Mouse (Mus musculus): ENCODE results near the gene Togaram2.
A peak's percentile ranks its signal among the peaks of the same experiment; 100 is the strongest.
"Not testable (repeated sequence)": the region's sequence is repeated elsewhere in the genome, so short reads cannot be mapped to it uniquely, and the experiment has no call there.

The Togaram2 gene

DNA sequence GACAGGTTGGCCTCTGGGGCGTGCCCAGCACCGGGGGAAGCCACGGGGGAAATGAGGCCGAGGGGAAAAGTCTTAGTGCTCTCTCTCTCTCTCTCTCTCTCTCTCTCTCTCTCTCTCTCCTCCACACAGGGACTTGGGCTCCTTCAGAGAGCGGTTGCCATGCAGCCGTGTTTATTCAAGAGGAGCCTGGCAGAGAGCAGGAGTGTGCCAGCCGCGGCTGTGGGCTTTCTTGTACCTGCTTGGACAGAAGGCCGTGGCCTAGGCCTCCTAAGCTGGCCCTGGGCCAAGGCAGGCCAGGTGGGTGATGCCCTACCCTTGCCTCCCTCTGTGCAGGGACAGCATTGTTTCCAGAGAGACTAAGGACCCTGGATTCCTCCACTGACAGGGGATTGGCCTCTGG, at the start of gene Togaram2:
Togaram2 (plus strand) TSS at position 170 of the 400 bp plus-strand sequence.
- no peak for DNase-seq

- no peak for DNase-seq
Observed at GRCm38 (mm10) chr17:71631806-71632205, 41.3 kb upstream of the Togaram2 start.

DNA sequence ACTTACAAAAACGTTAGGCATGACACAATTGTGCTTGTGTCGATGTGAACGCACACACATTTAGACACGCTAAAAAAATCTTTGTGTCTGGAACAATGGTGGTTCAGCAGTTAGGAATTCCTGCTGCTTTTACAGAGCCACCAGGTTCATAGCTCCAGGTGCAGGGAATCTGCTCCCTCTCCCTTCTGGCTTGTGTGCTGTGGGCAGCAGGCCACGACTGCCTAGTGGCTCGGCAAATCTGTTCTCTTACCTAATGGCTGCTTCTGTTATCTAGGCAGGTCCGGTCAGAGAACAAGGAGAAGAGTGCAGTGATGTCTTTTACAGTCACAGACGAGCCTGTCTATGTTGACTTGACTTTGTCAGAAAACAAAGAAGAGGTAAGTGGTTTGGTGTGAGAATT, 39.7 kb upstream of the Togaram2 start:
- peak; percentile 38 for DNase-seq

DNA sequence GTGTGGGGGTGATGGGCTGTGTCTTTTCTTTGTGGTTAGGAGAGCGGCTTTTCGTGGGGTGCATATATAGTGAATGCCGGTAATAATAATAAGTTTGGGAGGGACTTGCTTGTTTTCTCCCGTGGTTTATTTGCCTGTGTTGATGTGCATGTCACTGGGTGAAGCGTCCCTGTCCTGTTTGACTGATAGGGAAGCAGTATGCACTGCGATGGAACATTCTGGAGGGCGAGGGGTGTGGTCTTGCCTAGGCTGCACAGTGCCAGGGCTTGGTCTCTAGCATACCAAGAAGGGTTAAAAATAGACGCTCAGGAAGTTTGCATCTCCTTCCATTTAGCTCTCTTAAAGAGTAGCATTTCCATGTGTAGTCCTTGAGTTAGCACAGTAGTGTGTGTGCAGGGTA, 36.3 kb upstream of the Togaram2 start:
- no peak for DNase-seq

DNA sequence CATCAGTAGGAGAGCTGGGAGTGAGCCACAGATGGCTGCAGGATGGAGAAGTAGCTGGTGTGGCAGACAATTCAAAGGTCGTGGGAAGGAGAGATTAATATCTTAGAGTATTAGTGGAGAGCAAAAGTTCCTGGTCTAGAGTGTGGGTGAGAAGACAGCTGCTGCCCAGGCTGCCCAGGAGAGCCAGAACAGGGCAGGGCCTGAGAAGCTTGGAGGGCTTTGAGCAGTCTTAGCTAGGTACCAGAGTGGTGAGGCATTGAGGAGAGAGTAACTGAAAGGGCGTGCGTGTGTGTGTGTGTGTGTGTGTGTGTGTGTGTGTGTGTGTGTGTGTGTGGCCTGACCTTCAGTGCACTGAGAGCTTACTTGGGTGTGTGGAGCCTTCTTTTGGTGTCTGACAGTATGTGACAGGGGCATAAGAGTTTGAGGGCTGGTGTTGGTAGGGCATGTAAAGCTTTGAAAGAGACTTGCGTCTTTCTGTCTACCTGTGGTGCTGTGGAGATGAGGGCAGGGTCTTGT, 35.3 kb upstream of the Togaram2 start:
- DNase-seq, result no peak

DNA sequence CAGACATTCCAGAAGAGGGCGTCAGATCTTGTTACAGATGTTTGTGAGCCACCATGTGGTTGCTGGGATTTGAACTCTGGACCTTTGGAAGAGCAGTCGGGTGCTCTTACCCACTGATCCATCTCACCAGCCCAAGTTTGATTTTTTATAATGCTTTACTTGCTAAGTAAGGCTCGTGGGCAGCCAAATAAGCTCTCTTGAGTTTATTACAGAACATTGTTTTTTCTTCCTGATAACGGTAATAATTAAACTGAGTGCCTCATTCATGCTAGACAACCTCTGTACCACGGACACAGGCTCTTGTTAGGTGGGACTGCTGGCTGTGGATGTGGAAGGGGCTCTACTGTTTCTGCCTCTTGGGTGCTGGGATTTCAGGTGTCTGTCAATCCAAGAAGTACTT, 34.0 kb upstream of the Togaram2 start:
- not testable (repeated sequence) for DNase-seq

DNA sequence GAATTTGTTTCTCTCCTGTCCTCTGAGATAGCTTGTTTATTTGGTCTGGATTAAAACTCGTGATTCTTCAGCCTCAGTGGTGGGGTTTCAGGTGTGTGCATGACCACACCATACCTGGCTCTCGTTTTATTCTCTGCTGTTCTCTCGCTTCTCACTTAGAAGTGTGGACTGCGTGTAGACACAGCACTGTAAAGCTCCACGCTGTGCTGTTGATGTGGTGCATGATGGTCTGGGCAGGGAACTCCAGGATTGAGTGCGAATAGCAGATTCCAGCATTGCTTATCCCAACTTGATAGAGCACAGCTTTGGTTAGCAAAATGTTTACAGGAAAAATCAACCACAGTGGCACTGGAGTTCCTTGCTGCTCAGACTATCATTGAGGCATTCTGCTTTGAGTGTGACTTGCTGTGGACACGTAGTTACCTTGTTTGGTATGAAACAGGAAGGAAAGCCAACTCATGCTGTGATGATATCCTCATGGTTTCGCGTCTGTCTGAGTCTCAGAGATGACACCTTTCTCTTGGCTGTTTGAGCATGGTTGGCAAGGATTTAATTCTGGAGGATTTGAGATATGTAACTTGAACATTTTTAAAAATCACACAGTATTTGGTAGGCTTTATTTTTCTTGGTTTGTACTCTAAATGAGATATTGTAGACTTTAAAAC, 32.5 kb upstream of the Togaram2 start:
- DNase-seq, result peak; percentile 12

GRCm38 (mm10) chr17:71642190-71642589, 30.9 kb upstream of the Togaram2 start:
- no peak for DNase-seq

GRCm38 (mm10) chr17:71650011-71650410, 23.1 kb upstream of the Togaram2 start:
- DNase-seq, result no peak

DNA sequence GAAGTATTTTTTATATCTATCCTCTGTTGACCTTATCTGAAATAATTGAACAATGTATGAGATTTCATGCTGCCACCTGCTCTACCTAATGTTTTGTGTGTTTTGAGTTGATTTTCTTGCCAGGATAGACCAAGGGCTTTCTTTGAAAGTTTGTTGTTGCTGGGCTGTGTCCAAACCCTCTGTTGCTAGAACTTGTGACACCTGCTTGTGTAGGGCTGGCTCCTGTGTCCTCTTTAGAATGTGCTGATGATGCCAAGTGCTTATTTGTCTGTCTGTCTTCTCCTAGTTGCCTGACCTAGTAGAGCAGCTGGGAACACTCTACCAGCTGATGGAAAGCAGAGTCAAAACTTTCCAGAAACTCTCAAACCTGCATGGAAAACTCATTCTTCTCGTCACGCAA, 20.6 kb upstream of the Togaram2 start:
- DNase-seq, result no peak

DNA sequence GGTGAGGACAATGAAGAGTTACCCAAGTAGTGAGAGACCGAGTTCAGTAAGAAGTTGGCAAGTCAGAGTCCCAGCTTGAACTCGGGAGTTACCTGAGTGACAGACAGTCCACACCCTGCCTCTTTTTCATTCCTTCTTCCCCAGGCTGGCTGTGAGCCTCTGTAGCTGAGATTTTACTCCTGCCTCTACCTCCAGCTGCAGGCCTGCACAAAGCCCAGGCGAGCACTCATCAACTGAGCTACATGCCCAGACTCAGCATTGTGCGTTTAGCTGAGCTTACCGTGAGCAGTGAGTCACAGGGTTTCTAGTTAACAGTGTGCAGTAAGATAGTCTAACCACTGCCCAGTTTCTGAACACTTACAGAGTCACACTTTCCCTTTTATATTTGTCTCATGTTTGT, 20.1 kb upstream of the Togaram2 start:
- DNase-seq, result no peak

DNA sequence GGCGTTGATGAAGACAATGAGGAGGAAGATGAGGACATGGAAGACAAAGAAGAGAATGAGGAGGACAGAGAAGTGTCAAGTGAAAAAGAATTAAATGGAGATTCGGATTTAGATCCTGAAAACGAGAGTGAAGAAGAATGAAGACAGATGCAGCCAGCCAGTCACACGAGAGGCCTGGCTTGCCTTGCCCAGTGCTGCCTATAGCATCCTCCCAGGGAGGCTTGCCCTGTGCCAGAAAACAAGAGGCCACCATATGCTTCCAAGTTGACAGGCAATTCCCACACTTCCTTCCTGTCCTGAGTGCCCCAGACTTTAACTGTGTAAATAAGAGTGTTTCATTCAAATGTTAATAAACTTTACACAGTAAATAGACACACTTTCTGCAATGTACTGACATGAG, 15.5 kb upstream of the Togaram2 start:
- DNase-seq, result peak; percentile 30

- no peak for DNase-seq
Observed at GRCm38 (mm10) chr17:71658666-71659065, 14.4 kb upstream of the Togaram2 start.

DNA sequence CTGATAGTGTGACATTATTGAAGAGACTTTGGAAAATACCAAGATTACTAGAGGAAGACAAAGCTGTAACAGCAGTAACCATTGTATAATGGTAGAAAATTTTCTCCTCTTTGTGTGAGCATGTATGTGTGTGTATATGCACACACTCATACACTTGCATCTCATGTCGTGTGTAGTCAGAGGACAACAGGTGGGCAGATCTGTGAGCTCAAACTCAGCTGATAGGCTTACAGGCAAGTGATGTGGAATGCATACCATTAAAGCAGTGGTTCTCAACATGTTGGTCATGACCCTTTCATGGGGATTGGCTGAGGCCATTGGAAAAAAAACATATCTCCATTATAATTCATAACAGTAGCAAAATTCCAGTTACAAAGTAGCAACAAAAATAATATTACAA, 12.7 kb upstream of the Togaram2 start:
- DNase-seq, result no peak

- DNase-seq, result peak; percentile 54
Observed at GRCm38 (mm10) chr17:71662751-71663250, 10.3 kb upstream of the Togaram2 start.

DNA sequence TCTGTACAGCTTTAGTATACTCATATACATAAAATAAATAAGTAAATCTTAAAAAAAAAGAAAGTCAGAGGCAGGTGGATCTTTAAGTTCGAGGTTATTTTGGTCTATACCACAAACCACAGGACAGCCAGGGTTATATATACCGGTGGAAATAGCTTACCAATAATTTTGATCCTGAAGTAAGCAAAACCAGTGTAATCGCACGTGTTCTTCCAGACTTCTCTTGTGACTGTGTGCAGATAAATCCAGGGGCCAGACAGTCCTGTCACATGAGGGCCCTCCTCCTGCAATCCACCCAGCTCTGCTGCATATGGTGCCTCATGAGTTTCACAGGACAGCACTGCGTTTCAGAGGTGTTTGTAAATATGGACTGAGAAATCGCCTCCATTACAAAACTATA, 9.6 kb upstream of the Togaram2 start:
- no peak for DNase-seq

- no peak for DNase-seq
Observed at GRCm38 (mm10) chr17:71664172-71664571, 8.9 kb upstream of the Togaram2 start.

DNA sequence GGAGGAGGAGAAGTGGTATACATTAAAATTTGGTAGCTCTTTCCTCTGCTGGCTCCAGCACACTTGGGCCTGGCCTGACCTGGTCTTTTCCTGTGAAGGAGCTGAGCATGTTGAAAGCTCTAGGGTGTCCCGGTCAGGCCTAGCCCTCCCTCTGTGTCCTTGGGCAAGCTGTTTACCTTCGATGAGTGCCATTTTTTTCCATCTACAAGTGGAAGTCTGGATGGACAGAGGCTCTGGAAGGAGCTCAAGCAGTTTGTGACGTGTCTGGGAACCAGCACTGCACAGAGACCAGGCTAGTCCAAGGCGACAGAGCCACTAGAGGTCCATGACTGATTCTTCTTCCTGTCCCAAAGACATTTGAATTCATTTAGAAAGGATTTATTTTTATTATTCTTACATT, 7.9 kb upstream of the Togaram2 start:
- no peak for DNase-seq

DNA sequence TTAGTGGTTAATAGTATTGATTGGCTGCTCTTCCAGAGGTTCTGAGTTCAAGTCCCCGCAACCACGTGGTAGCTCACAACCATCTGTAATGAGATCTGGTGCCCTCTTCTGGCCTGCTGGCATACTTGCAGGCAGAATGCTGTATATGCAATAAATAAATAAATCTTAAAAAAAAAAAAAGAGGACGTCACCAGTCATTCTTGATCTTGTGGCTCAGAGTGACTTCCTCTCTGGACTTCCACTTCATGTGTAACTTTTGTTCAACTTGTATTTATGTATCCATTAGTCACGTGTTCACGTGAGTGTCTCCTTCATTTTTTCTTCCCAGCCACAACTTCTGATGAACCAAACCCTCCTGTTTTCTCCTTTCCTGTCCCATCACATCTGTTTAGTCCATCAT, 3.5 kb upstream of the Togaram2 start:
- DNase-seq, result no peak

- DNase-seq, result no peak
Observed at GRCm38 (mm10) chr17:71671840-71672546, 1.1 kb upstream of the Togaram2 start.

DNA sequence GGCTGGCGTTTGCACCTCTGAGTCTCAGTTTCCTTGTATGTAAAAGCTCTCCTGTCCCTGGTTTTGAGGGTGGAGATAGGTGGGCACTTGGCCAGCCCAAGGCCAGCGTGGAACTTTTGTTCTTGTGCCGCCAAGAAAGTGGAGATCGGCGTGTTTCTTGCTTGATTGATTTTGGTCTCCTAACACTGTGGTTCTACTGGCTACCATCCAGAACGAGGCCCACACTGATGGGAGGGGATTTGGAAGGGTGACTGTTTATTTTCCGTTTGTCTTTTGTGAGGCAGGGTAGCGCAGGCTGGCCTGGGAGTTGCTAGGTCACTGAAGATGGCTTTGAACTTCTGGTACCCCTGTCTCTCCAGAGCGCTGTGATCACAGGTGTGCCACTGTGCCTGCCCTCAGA, 875 bp downstream of the Togaram2 start:
- DNase-seq, result no peak

- no peak for DNase-seq
Observed at GRCm38 (mm10) chr17:71674886-71675285, 1.8 kb downstream of the Togaram2 start.

GRCm38 (mm10) chr17:71681666-71682065, 8.6 kb downstream of the Togaram2 start:
- no peak for DNase-seq

DNA sequence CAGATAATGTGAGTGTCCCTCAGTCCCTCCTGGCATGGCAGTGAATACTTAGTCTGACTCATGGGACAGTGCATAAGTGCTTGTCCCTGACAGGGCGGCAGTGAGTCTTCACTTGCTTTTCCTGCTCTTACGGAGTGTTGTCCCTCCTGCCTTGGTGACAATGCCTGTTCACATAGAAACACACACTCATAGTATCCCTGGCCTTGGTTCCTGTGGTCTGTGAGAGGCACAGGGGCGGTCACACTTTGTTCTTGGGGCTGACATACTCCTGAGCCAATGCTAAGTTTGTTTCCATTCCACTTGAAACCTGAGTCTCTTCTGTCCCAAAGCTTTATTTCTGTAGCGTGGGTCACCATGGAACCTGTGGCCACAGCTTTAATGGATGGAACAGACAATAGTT, 9.3 kb downstream of the Togaram2 start:
- no peak for DNase-seq
